Mouse (Mus musculus) gastrocnemius, adult 8-10 months (tissue): ENCODE results near the gene Itga6. TPM values are rescaled to one million over a fixed set of nuclear protein-coding genes. Genes with fewer than 3 reads are reported as not detected.

Source experiments
- DNase-seq, 2 experiments: peaks; one replicate each; pipeline ENCODE4 v3.0.0; 2022; ENCODE audit warnings: low spot score in 2 of 2
- total RNA-seq, 4 experiments: library from RNA; stranded (reverse); gene quantifications; 2 replicates each; pipeline ENCODE4 v1.2.4; 2022

The Itga6 gene
- total RNA-seq, 4 experiments from 2014 or later: 10.0 to 15.1 (median 12.2) TPM

GRCm38 (mm10) chr2:71730623-71731612, 14.5 kb upstream of the Itga6 start:
- DNase-seq: no peak

- DNase-seq: no peak
These were observed 10.5 kb upstream of the Itga6 start for GRCm38 (mm10) chr2:71734792-71735392.

- DNase-seq: no peak
These were observed 9.8 kb upstream of the Itga6 start for GRCm38 (mm10) chr2:71735541-71736159.

GRCm38 (mm10) chr2:71736213-71736612, 9.2 kb upstream of the Itga6 start:
- DNase-seq: no peak

- DNase-seq: no peak
These were observed 6.1 kb upstream of the Itga6 start for GRCm38 (mm10) chr2:71739173-71739860.

- DNase-seq: no peak
These were observed 2.9 kb upstream of the Itga6 start for GRCm38 (mm10) chr2:71742557-71742956.

- DNase-seq: no peak
These were observed 2.0 kb upstream of the Itga6 start for GRCm38 (mm10) chr2:71743377-71743776.

GRCm38 (mm10) chr2:71744320-71744719, 1.1 kb upstream of the Itga6 start:
- no peak for DNase-seq

- DNase-seq: no peak
These were observed 432 bp upstream of the Itga6 start for GRCm38 (mm10) chr2:71744861-71745507.

- DNase-seq: no peak
These were observed 3.0 kb downstream of the Itga6 start for GRCm38 (mm10) chr2:71748451-71748850.

GRCm38 (mm10) chr2:71749367-71750086, 4.1 kb downstream of the Itga6 start:
- no peak for DNase-seq

GRCm38 (mm10) chr2:71750087-71750453, 4.7 kb downstream of the Itga6 start:
- DNase-seq: no peak

GRCm38 (mm10) chr2:71751336-71751735, 5.9 kb downstream of the Itga6 start:
- DNase-seq: no peak

- no peak for DNase-seq
These were observed 6.4 kb downstream of the Itga6 start for GRCm38 (mm10) chr2:71751863-71752262.

GRCm38 (mm10) chr2:71752383-71752782, 7.0 kb downstream of the Itga6 start:
- no peak for DNase-seq

- no peak for DNase-seq
These were observed 7.7 kb downstream of the Itga6 start for GRCm38 (mm10) chr2:71753161-71753560.

- DNase-seq: no peak
These were observed 10.3 kb downstream of the Itga6 start for GRCm38 (mm10) chr2:71755748-71756147.

- DNase-seq: peak in 1 of 2 experiments; percentile 8
These were observed 11.7 kb downstream of the Itga6 start for GRCm38 (mm10) chr2:71757098-71757497.

- DNase-seq: no peak
These were observed 13.4 kb downstream of the Itga6 start for GRCm38 (mm10) chr2:71758591-71759531.
